ENCODE assay signal across 10 mouse cellular contexts in genomic region chr4:140959715-140960479, GRCm38 (mm10). TPM values are rescaled to one million over a fixed set of nuclear protein-coding genes. Genes with fewer than 3 reads are reported as not detected.
DNase-seq lines count a peak whose midpoint lies in the region; ATAC-seq and TF ChIP-seq lines count a peak whose summit lies in the region.
"Had no signal": no experiment of that assay in that cellular context is flagged by ENCODE, and none has a peak within 500 bp of the region (broad histone marks: within the 10 kb centered on the region; RNA-seq: fewer than 3 reads in every experiment).

No protein-coding gene starts in this region.

- H3K4me2 ChIP-seq in hindbrain, embryonic 11.5 days (replicated peaks; ENCODE audit: low read depth, low read length): no peak overlapping the region
- H3K4me2 ChIP-seq in intestine, embryonic 15.5 days (replicated peaks): peak overlapping the region; percentile 89

- peaks cover 13% of the 10 kb centered on the region for H3K27me3 ChIP-seq in hindbrain, embryonic 10.5 days (ENCODE audit: insufficient read depth, poor library complexity, severe bottlenecking)
- no peaks in the 10 kb centered on the region; the same call in 1 of the 2 replicates for H3K27me3 ChIP-seq in hindbrain, embryonic 11.5 days (ENCODE audit: control insufficient read depth, insufficient read depth, low read length)
- no peaks in the 10 kb centered on the region for H3K27me3 ChIP-seq in ES-Bruce4 (ENCODE audit: control insufficient read depth, insufficient read depth, low read length, poor library complexity, severe bottlenecking)
- H3K27me3 ChIP-seq in intestine, embryonic 15.5 days (replicated peaks): no peaks in the 10 kb centered on the region

- H3K9me3 ChIP-seq in hindbrain, embryonic 10.5 days: no peaks in the 10 kb centered on the region
- no peaks in the 10 kb centered on the region for H3K9me3 ChIP-seq in hindbrain, embryonic 11.5 days (ENCODE audit: control insufficient read depth, low read length)
- H3K9me3 ChIP-seq in ES-Bruce4 (replicated peaks; ENCODE audit: control insufficient read depth, insufficient read depth, low read length, poor library complexity, severe bottlenecking): no peaks in the 10 kb centered on the region
- no peaks in the 10 kb centered on the region for H3K9me3 ChIP-seq in intestine, embryonic 15.5 days
- H3K9me3 ChIP-seq: liver, embryonic 15.5 days had no signal

- no peak for TF ChIP-seq CTCF in ES-Bruce4 (IDR thresholded peaks at IDR 0.05; ENCODE audit: low read depth, low read length)
- no peak for TF ChIP-seq CTCF in layer of hippocampus, adult 2 months (conservative IDR thresholded peaks at IDR 0.05)

- H3K27ac ChIP-seq in hindbrain, embryonic 10.5 days: peak overlapping the region; percentile 95; the same call in 1 of the 2 replicates
- H3K27ac ChIP-seq in hindbrain, embryonic 11.5 days (ENCODE audit: low read depth, low read length): no peak overlapping the region
- H3K27ac ChIP-seq in ES-Bruce4 (ENCODE audit: insufficient read depth, low read length): no peak overlapping the region
- no peak overlapping the region for H3K27ac ChIP-seq in intestine, embryonic 15.5 days
- no peak overlapping the region for H3K27ac ChIP-seq in layer of hippocampus, adult 2 months

- no peak for ATAC-seq in cerebellum, adult (ENCODE audit: insufficient number of reproducible peaks, low FRiP score, low TSS enrichment)
- ATAC-seq in hindbrain, embryonic 11.5 days (ENCODE audit: low FRiP score): no peak
- ATAC-seq in intestine, embryonic 15.5 days: no peak

- no peak for TF ChIP-seq POLR2A in ES-Bruce4 (IDR thresholded peaks at IDR 0.05; ENCODE audit: insufficient read depth, low read length)

- 0 out of 2 replicates have a peak, but pooled peaks have one; percentile 18 for TF ChIP-seq EP300 in ES-Bruce4 (IDR thresholded peaks at IDR 0.05; ENCODE audit: insufficient read depth, low read depth, low read length)

- H3K4me1 ChIP-seq in hindbrain, embryonic 10.5 days (replicated peaks): peaks cover 52% of the 10 kb centered on the region
- peaks cover 3% of the 10 kb centered on the region for H3K4me1 ChIP-seq in hindbrain, embryonic 11.5 days (replicated peaks; ENCODE audit: control insufficient read depth, insufficient read depth, low read length)
- peaks cover 4% of the 10 kb centered on the region for H3K4me1 ChIP-seq in ES-Bruce4 (ENCODE audit: control insufficient read depth, insufficient read depth, low read length)
- peaks cover 26% of the 10 kb centered on the region for H3K4me1 ChIP-seq in intestine, embryonic 15.5 days (replicated peaks)

- no peaks in the 10 kb centered on the region; the same call in 1 of the 2 replicates for H3K36me3 ChIP-seq in hindbrain, embryonic 10.5 days
- H3K36me3 ChIP-seq in hindbrain, embryonic 11.5 days (ENCODE audit: control insufficient read depth, insufficient read depth, low read length): no peaks in the 10 kb centered on the region
- no peaks in the 10 kb centered on the region for H3K36me3 ChIP-seq in ES-Bruce4 (ENCODE audit: control insufficient read depth, insufficient read depth, low read length, poor library complexity, severe bottlenecking)
- H3K36me3 ChIP-seq in intestine, embryonic 15.5 days: no peaks in the 10 kb centered on the region
- H3K36me3 ChIP-seq: liver, embryonic 15.5 days had no signal

- peak; percentile 62 for DNase-seq in cerebellum, adult 11-12 months
- DNase-seq in hindbrain, embryonic 10.5 days (ENCODE audit: low spot score): no peak
- no peak for DNase-seq in hindbrain, embryonic 11.5 days (ENCODE audit: low spot score)
- DNase-seq in urinary bladder, postnatal 4 days (ENCODE audit: low spot score in 2 of 2): no peak
- no peak for DNase-seq in layer of hippocampus, adult 2 months (ENCODE audit: low spot score in 2 of 2)

- 79% methylated on average over 10 of the region's 10 CpGs for WGBS in hindbrain, embryonic 10.5 days
- WGBS in hindbrain, embryonic 11.5 days: 78% methylated on average over 10 of the region's 10 CpGs
- WGBS in intestine, embryonic 15.5 days: 79% methylated on average over 10 of the region's 10 CpGs

- no peak overlapping the region for H3K9ac ChIP-seq in hindbrain, embryonic 11.5 days (ENCODE audit: low read depth, low read length)
- no peak overlapping the region for H3K9ac ChIP-seq in ES-Bruce4 (ENCODE audit: low read depth, poor library complexity, severe bottlenecking)
- H3K9ac ChIP-seq in intestine, embryonic 15.5 days: no peak overlapping the region
- H3K9ac ChIP-seq: liver, embryonic 15.5 days had no signal

- no peak overlapping the region for H3K4me3 ChIP-seq in hindbrain, embryonic 10.5 days
- no peak overlapping the region for H3K4me3 ChIP-seq in hindbrain, embryonic 11.5 days (ENCODE audit: low read depth, low read length)
- no peak overlapping the region for H3K4me3 ChIP-seq in ES-Bruce4 (ENCODE audit: low read depth, low read length)
- H3K4me3 ChIP-seq in intestine, embryonic 15.5 days (replicated peaks): no peak overlapping the region
- no peak overlapping the region for H3K4me3 ChIP-seq in layer of hippocampus, adult 2 months

RNA-seq across cellular contexts. Expression of gene Sdhb, which starts 1.1 kb away (rescaled TPM):
- 412 and 491 TPM in 2 replicates for polyA plus RNA-seq in hindbrain, embryonic 10.5 days (2016; fragmentation: Nextera tagmentation; extraction: Ambion mirVana)
- 413 and 428 TPM in 2 replicates for polyA plus RNA-seq in hindbrain, embryonic 11.5 days (2014; fragmentation: Nextera tagmentation; extraction: Ambion mirVana)
- 99.6 and 103 TPM in 2 replicates for polyA plus RNA-seq in ES-Bruce4 (2011; ENCODE audit: insufficient read depth, insufficient read length, low read depth, missing spikeins)
- 539 and 577 TPM in 2 replicates for polyA plus RNA-seq in intestine, embryonic 15.5 days (2015; fragmentation: Nextera tagmentation; extraction: Ambion mirVana)
- total RNA-seq in layer of hippocampus, adult 2 months (2021): 100 to 1,000 TPM; 170 to 183 TPM

RNA-seq across cellular contexts. Expression of gene Atp13a2, which starts 26.8 kb away (rescaled TPM):
- 54.8 and 82.1 TPM in 2 replicates for polyA plus RNA-seq in hindbrain, embryonic 10.5 days (2016; fragmentation: Nextera tagmentation; extraction: Ambion mirVana)
- 34.9 and 39.8 TPM in 2 replicates for polyA plus RNA-seq in hindbrain, embryonic 11.5 days (2014; fragmentation: Nextera tagmentation; extraction: Ambion mirVana)
- 16.8 and 17.0 TPM in 2 replicates for polyA plus RNA-seq in ES-Bruce4 (2011; ENCODE audit: insufficient read depth, insufficient read length, low read depth, missing spikeins)
- polyA plus RNA-seq in intestine, embryonic 15.5 days (2015; fragmentation: Nextera tagmentation; extraction: Ambion mirVana): 29.8 and 35.7 TPM in 2 replicates
- 100 to 1,000 TPM; 155 to 162 TPM for total RNA-seq in layer of hippocampus, adult 2 months (2021)

RNA-seq across cellular contexts. Expression of gene Mfap2, which starts 50.3 kb away (rescaled TPM):
- polyA plus RNA-seq in hindbrain, embryonic 10.5 days (2016; fragmentation: Nextera tagmentation; extraction: Ambion mirVana): 307 and 334 TPM in 2 replicates
- polyA plus RNA-seq in hindbrain, embryonic 11.5 days (2014; fragmentation: Nextera tagmentation; extraction: Ambion mirVana): 266 and 286 TPM in 2 replicates
- 4.5 and 5.2 TPM in 2 replicates for polyA plus RNA-seq in ES-Bruce4 (2011; ENCODE audit: insufficient read depth, insufficient read length, low read depth, missing spikeins)
- polyA plus RNA-seq in intestine, embryonic 15.5 days (2015; fragmentation: Nextera tagmentation; extraction: Ambion mirVana): 329 and 347 TPM in 2 replicates
- total RNA-seq in layer of hippocampus, adult 2 months (2021): 1 to 10 TPM; 4.5 to 6.9 TPM
- total RNA-seq: monocyte, adult 5-6 weeks had no signal

RNA-seq across cellular contexts. Expression of gene Padi2, which starts 53.8 kb away (rescaled TPM):
- 1.4 and 3.8 TPM in 2 replicates for polyA plus RNA-seq in hindbrain, embryonic 10.5 days (2016; fragmentation: Nextera tagmentation; extraction: Ambion mirVana)
- polyA plus RNA-seq in hindbrain, embryonic 11.5 days (2014; fragmentation: Nextera tagmentation; extraction: Ambion mirVana): 1.2 and 2.4 TPM in 2 replicates
- 6.3 TPM in 2 replicates for polyA plus RNA-seq in ES-Bruce4 (2011; ENCODE audit: insufficient read depth, insufficient read length, low read depth, missing spikeins)
- polyA plus RNA-seq in intestine, embryonic 15.5 days (2015; fragmentation: Nextera tagmentation; extraction: Ambion mirVana): 3.1 and 3.8 TPM in 2 replicates
- total RNA-seq in layer of hippocampus, adult 2 months (2021): 10 to 100 TPM; 20.2 to 26.5 TPM

Comparison
In these comparisons a context has a peak if more than half of its experiments do, and no peak if none do; other contexts are left out.
1. RNA of gene Mfap2, which starts 50.3 kb away (polyA plus RNA-seq): 307 to 334 TPM in hindbrain, embryonic 10.5 days, 329 to 347 TPM in intestine, embryonic 15.5 days and 266 to 286 TPM in hindbrain, embryonic 11.5 days; 4.5 to 5.2 TPM in ES-Bruce4; every median in the first group is over 10 times any median in the second.